Mouse (Mus musculus) retina, postnatal 7 days (tissue): ENCODE data around the gene Rnf225.
"Not testable (repeated sequence)": the region's sequence is repeated elsewhere in the genome, so short reads cannot be mapped to it uniquely, and the experiment has no call there.

Source experiments
- DNase-seq: peaks from one replicate; pipeline ENCODE4 v3.0.0-alpha.2; 2012; ENCODE audit warnings: low read depth, low spot score

Gene Rnf225

DNA sequence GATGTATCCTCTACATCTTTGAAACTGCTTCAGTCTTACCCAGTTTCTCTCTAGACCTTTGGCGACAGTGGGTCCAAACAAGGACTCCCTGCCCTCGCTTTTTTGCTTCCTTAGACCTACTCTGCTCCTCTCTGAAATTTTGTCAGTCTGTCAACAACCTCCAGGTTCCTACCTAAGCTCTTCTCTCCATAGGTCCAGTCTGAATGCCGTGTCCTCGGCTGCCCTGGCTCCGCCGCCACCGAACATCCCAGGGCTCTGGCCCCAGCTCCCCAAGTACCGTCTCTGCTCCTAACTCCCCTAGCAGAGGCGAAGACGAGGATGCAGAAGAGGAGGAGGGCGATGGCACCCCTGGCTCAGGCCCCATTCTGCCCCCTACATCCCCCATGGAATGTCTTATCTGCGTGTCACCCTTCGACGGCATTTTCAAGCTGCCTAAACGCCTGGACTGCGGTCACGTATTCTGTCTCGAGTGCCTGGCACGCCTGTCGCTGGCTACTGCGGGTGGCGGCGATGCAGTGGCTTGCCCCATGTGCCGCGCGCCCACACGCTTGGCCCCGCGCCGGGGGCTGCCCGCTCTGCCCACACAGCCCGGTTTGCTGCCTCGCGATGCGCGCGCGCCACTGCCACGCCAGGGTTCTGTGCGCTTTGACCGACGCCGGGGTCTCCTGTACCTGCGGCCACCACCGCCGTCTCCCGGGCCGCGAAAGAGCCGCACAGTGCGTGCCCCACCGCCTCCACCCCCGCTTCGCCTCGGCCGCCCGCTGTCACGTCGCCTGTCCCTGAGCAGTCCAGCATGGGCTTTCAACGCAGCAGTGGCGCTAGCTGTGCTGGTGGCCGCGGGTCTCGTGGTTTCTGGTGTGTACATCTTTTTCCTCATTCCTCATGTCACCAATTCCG lies 725 bp downstream of the Rnf225 start:
- DNase-seq, result no peak

DNA sequence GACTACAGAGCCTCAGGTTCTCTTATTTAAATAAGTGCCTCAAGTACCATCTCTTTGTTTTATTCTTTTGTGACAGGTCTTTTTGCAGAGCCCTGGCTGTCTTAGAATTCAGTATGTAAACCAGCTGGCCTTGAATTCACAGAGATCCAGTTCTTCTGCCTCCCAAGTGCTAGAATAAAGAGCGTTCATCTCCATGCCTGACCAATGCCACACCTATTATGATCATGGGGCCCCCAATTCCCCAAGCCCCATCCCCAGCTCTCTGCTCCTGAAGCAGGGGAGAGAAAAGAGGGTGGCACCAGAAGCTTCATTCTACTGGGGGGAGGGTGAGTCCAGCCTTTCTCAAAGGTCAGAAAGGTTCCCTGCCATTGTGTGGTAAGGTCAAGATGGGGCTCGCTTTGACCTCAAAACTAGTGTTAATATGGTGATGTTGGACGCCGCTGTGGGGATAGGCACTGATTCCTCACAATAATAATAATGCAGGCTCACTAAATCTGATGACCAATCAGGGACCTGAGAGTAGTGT lies 6.5 kb downstream of the Rnf225 start:
- DNase-seq, result no peak

- DNase-seq, result no peak
These were observed 7.6 kb downstream of the Rnf225 start for GRCm38 (mm10) chr7:12934808-12935207.

GRCm38 (mm10) chr7:12937254-12937803 lies 10.1 kb downstream of the Rnf225 start:
- not testable (repeated sequence) for DNase-seq

DNA sequence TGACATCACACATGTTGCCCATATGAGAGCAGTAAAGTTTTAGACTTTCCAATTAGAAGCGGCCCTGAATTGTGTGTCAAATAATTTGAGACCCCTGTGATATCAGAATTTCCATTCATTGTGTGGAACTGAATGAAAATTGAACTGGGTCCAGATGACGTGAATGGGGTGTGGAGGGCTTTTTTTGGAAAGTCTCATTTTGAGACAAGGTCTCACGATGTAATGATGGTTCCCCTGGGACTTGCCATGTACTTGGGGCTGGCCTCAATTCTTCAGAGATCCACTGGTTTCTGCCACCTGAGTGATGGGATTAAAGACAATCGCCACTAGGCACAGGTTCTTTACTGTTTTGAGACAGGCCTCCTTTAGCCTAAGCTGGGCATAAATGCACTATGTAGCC lies 13.4 kb downstream of the Rnf225 start:
- no peak for DNase-seq

GRCm38 (mm10) chr7:12943488-12943887 lies 16.3 kb downstream of the Rnf225 start:
- DNase-seq, result no peak

GRCm38 (mm10) chr7:12949032-12949871 lies 22.0 kb downstream of the Rnf225 start:
- peak; percentile 74 for DNase-seq

DNA sequence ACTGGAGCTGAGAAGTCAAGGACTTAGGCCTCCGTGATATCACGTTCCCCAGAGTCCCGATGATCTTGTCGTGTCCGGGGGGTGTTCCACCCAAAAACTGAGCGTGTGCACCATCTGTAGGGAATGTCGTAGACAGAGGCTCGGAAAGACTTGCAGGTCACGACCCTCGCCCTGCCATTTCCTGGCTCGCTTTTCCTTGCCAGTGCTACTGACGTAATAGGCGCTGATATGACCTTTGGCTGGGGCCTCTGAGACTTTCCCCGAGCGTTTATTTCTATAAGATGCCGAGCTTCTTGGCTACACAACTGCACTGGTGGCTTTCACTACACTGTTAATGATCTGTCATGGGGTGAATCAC lies 22.6 kb downstream of the Rnf225 start:
- no peak for DNase-seq

DNA sequence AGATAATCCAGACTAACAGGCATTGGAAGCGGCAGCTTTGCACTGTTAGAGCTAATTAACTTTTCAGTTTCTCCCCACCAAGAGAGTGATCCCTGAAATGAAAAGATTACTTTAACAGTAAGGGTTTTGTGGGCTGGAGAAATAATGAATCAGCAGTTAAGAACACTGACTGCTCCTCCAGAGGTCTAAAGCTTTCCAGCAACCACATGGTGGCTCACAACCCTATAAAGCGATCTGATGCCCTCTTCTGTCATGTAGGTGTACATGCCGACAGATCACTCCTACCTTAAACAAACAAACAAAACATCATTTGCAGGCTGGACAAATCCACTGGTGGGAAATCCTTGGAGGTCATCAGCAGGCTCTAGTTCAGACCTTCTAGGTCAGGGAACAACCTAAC lies 27.7 kb downstream of the Rnf225 start:
- no peak for DNase-seq

GRCm38 (mm10) chr7:12957511-12957910 lies 30.3 kb downstream of the Rnf225 start:
- DNase-seq, result no peak

GRCm38 (mm10) chr7:12958948-12959347 lies 31.7 kb downstream of the Rnf225 start:
- DNase-seq, result no peak

- DNase-seq, result no peak
These were observed 32.5 kb downstream of the Rnf225 start for GRCm38 (mm10) chr7:12959718-12960117.

- no peak for DNase-seq
These were observed 34.4 kb downstream of the Rnf225 start for GRCm38 (mm10) chr7:12961511-12962141.

DNA sequence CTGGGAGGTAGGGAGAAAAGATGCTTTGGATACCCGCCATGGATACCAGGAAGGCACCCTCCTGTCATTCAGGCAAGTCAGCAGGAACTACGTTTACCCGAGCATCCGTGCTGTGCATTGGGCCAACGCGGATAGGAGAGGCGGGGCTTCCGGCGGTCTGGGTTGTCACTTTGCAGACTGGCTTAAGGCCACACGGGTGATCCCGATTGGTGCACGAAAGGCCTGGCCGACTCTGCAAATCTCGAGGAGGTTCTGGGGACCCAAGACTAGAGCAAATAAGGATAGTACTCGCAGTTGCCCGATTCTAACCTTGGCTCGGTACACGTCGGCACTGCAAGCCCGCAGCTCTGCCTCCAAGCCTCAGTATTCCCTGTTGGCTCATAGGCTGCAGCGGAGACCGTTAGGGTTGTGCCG lies 38.5 kb downstream of the Rnf225 start, which contains the start of gene Zfp324:
Gene Zfp324 (plus strand): TSS at position 161 of the 414 bp plus-strand sequence.
- DNase-seq, result no peak

GRCm38 (mm10) chr7:12966104-12966845 lies 39.1 kb downstream of the Rnf225 start:
- DNase-seq, result no peak

- DNase-seq, result no peak
These were observed 43.7 kb downstream of the Rnf225 start for GRCm38 (mm10) chr7:12970906-12971305.

DNA sequence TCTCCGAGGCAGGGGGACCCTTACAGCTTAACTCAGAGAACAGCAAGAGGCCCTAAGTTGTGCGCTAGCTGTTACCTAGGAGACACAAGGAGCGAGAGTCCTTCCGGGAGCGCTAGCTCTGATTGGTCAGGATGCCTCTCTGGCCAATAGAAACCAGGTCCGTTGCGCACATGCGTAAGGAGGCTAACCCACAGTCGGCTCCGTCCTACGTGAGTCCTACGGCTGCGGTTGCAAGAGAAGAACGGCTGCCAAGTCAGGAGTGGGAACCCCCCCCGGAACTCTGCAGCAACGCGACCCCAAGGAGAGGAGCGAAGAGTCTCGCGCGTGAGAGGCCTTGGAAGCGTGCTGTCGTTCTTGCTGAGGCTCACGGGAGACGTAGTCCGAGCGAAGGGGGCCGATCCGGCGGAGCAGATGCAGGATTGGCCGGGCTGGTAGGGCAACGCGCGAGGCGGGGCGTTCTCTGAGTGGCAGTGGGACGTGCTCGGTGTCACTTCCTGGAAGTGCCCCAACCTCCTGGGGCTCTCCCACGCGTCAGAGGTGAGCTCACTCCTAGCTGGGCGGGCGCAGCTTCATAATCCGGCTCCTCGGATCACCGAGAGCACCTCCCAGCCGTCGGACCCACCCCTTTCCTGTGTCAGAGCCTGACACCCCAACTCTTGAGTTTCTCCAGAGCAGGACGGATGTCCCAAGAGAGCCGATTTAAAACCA lies 50.6 kb downstream of the Rnf225 start, which contains the start of gene Zfp446:
Gene Zfp446 (plus strand): TSS at position 167 of the 708 bp plus-strand sequence.
- peak; percentile 91 for DNase-seq

GRCm38 (mm10) chr7:12978931-12979722 lies 51.9 kb downstream of the Rnf225 start:
- DNase-seq, result no peak

DNA sequence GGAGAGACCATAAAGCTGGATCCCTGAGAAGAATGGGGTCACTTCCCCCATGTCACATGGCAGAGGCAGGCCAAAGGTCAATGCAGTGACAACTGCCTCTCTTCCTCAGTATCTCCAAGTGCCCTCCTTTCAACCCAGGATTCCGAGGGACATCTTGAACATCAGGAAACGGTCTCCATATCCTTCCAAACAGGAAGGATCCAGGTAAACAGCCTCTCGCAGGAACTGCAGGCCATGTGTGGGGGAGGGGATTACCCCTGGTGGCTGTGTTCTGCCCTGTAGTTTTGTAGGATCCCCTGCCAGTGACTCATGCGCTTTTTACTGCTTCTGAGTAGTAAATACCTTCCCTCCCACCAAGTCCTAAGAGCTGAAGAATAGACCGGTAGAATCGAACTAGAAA lies 52.6 kb downstream of the Rnf225 start:
- no peak for DNase-seq
